Mouse (Mus musculus): ENCODE results near the gene Mss51. TPM values are rescaled to one million over a fixed set of nuclear protein-coding genes. Genes with fewer than 3 reads are reported as not detected.

Gene Mss51
- polyA plus RNA-seq, 1 experiment from 2014 or later, result 0.38 TPM

DNA sequence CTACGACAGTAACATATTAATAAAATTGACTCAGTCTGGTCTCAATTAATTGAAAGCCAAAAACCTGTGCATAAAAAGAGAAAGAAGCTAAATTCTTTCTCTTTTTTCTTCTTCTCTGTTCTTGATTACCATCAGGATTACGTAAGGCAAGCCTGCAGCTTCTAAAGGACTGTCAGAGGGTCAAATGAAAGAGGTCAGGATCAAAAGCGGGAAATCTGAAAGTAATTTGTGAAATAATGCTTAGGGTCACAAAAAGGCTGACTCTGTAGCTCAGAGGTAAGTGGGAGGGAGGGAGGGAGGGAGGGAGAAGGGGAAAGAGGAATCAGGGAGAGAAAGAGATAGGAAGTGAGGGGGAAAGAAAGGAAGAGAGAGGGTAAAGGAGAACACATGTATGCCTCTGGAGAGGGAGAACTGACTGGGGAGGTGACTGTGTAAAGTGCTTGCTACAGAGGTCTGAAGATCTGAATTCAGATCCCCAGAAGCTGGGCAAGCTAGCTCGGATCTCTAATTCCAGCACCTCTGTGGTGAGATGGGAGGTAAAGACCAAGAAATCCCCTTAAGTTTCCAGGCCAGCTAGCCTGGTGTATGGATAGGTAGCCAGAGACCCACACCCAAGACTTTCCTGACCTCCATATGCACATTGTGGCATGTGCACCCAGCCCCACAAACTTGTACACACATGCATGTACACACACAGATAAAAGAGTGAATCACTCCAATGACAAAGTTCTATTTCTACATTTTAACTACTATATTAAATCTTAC, 19.3 kb downstream of the Mss51 start:
- H3K9ac ChIP-seq (ENCODE audit: low read length), result no peak overlapping the region
- H3K4me1 ChIP-seq (replicated peaks; ENCODE audit: control insufficient read depth, insufficient read depth), result 0 out of 2 replicates have a peak, but pooled peaks cover 2% of the 10 kb centered on the region
- H3K36me3 ChIP-seq (ENCODE audit: control insufficient read depth, insufficient read depth, low read length), result no peaks in the 10 kb centered on the region; the same call in 1 of the 2 replicates
- ATAC-seq (ENCODE audit: low FRiP score, low TSS enrichment) (no peak), DNase-seq (ENCODE audit: low spot score) (no peak)
- no peak overlapping the region; the same call in 1 of the 2 replicates for H3K27ac ChIP-seq (replicated peaks)
- no peak for TF ChIP-seq EP300 (optimal IDR thresholded peaks at IDR 0.05)
- no peak for TF ChIP-seq CTCF (IDR thresholded peaks at IDR 0.05; ENCODE audit: low read depth)
- WGBS, result 56% methylated on average over 4 of the region's 4 CpGs
- peak overlapping the region; percentile 35 for H3K4me2 ChIP-seq (replicated peaks; ENCODE audit: low read depth)
- H3K9me3 ChIP-seq (ENCODE audit: control insufficient read depth, low read length), result no peaks in the 10 kb centered on the region
- H3K4me3 ChIP-seq (ENCODE audit: low read depth, low read length), result no peak overlapping the region
- H3K27me3 ChIP-seq (ENCODE audit: control insufficient read depth, insufficient read depth, low read length), result no peaks in the 10 kb centered on the region

DNA sequence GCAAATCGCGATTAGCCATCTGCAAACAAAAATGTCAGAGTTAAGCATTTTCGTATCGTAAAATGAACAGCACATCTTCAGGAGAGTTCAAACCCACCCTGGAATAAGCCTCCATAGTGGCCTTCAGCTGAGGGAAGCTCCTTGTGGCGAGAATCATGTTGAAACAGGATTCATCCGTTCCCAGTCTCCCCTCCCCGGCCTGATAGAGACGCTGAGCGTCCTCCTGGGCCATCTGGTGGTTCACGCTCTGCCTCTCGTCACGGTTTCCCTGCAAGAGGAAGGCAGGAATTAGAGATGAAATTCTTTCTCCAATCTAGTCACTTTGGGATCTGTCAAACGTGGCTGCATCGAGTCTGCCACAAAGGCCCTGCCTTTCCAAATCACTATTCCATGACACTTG, 36.5 kb downstream of the Mss51 start:
- H3K36me3 ChIP-seq (ENCODE audit: control insufficient read depth, insufficient read depth, low read length), result peaks cover 39% of the 10 kb centered on the region
- no peak for ATAC-seq (ENCODE audit: low FRiP score, low TSS enrichment)

DNA sequence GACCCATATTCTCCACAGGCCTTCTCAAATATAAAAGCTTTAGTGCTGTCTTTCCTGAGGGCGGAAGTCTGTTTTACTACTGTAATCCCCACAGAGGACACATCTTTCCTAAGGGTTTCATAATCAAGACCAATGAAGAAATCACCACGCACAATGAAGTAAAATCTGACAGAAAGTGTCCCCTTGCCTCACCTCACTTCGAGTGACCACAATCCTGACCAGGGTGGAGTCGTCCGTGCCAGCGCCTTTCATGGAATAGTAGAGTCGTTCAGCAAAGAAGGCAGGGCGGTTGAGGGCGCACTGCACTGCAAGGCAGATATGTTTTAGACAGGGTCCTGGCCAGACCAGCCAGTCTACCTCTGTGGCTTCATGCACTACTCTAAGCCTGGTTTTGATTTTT, 38.3 kb downstream of the Mss51 start:
- peaks cover 35% of the 10 kb centered on the region for H3K36me3 ChIP-seq (ENCODE audit: control insufficient read depth, insufficient read depth, low read length)
- no peaks in the 10 kb centered on the region for H3K4me1 ChIP-seq (replicated peaks; ENCODE audit: control insufficient read depth, insufficient read depth)
- no peak for DNase-seq (ENCODE audit: low spot score)
- no peak overlapping the region for H3K4me2 ChIP-seq (replicated peaks; ENCODE audit: low read depth)
- no peak for ATAC-seq (ENCODE audit: low FRiP score, low TSS enrichment)
- H3K27ac ChIP-seq (replicated peaks), result no peak overlapping the region
- no peak overlapping the region for H3K9ac ChIP-seq (ENCODE audit: low read length)
- no peaks in the 10 kb centered on the region for H3K27me3 ChIP-seq (ENCODE audit: control insufficient read depth, insufficient read depth, low read length)
- TF ChIP-seq CTCF (IDR thresholded peaks at IDR 0.05; ENCODE audit: low read depth) (no peak), EP300 (optimal IDR thresholded peaks at IDR 0.05) (no peak)
- 90% methylated on average over 9 of the region's 9 CpGs for WGBS
- no peaks in the 10 kb centered on the region for H3K9me3 ChIP-seq (ENCODE audit: control insufficient read depth, low read length)
- H3K4me3 ChIP-seq (ENCODE audit: low read depth, low read length), result no peak overlapping the region

More for the DNA sequence above, 36.5 kb downstream of the Mss51 start:
- TF ChIP-seq EP300 (optimal IDR thresholded peaks at IDR 0.05), result no peak
- TF ChIP-seq CTCF (IDR thresholded peaks at IDR 0.05; ENCODE audit: low read depth), result no peak
- no peaks in the 10 kb centered on the region for H3K4me1 ChIP-seq (replicated peaks; ENCODE audit: control insufficient read depth, insufficient read depth)
- no peak overlapping the region for H3K27ac ChIP-seq (replicated peaks)
- no peak overlapping the region for H3K4me3 ChIP-seq (ENCODE audit: low read depth, low read length)
- H3K9me3 ChIP-seq (ENCODE audit: control insufficient read depth, low read length), result no peaks in the 10 kb centered on the region
- H3K4me2 ChIP-seq (replicated peaks; ENCODE audit: low read depth), result no peak overlapping the region
- no peak overlapping the region for H3K9ac ChIP-seq (ENCODE audit: low read length)
- WGBS, result 71% methylated on average over 14 of the region's 14 CpGs
- no peak for DNase-seq (ENCODE audit: low spot score)
- H3K27me3 ChIP-seq (ENCODE audit: control insufficient read depth, insufficient read depth, low read length), result no peaks in the 10 kb centered on the region

DNA sequence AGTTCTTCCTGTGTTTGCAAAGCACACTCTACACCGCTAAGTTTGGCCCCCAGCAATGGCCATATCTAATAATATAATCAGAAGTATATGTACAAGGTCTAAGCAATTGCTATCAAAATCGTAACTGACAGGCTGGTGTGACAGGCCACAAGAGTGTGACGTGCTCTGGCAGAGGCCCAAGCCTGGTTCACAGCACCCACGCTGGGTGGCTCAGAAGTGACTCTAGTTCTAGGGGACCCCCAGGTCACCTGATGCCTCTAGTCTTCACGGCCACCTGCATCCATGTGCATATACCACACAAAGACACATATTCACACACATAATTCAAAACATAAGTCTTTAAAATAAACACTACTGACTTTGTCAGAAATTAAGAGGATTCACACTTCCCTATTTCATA, 43.8 kb downstream of the Mss51 start:
- Histone ChIP-seq H3K4me3 (ENCODE audit: low read depth, low read length) (no peak overlapping the region), H3K36me3 (ENCODE audit: control insufficient read depth, insufficient read depth, low read length) (peaks cover 8% of the 10 kb centered on the region), H3K27ac (replicated peaks) (no peak overlapping the region), H3K9ac (ENCODE audit: low read length) (no peak overlapping the region), H3K4me2 (replicated peaks; ENCODE audit: low read depth) (no peak overlapping the region), H3K9me3 (ENCODE audit: control insufficient read depth, low read length) (no peaks in the 10 kb centered on the region), H3K4me1 (replicated peaks; ENCODE audit: control insufficient read depth, insufficient read depth) (no peaks in the 10 kb centered on the region), H3K27me3 (ENCODE audit: control insufficient read depth, insufficient read depth, low read length) (no peaks in the 10 kb centered on the region)
- WGBS, result 85% methylated on average over 5 of the region's 5 CpGs
- DNase-seq (ENCODE audit: low spot score) (no peak), ATAC-seq (ENCODE audit: low FRiP score, low TSS enrichment) (peak; percentile 22; the same call in 1 of the 2 replicates)
- no peak for TF ChIP-seq CTCF (IDR thresholded peaks at IDR 0.05; ENCODE audit: low read depth)
- no peak for TF ChIP-seq EP300 (optimal IDR thresholded peaks at IDR 0.05)

DNA sequence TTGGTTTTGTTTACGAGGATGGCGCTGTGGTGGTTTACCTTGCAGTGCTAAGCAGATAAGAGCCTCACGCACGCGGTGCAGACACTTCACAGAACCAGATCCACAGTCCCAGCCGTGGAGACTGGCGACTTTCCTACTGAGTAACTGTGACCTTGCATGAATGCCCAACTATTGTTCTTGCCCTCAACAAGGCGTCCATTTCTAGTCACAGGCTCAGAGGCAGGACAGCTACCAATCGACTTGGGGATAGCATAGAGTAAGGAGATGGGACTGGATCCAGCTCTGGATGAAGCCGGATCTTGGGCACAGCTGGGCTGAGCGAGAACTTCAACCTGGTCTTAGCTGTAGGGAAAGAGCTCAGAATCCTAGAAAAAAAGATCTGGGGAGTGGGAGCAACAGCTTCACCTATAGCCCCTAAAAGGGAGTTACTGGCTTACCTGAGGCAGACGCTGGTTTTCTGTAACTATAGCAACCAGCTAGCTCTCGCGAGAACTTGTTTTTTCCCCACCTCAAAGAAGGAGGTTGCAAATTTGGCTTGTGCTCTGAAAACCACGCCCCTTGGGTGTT, 44.9 kb downstream of the Mss51 start, which contains the start of gene Cfap70:
Gene Cfap70, minus strand, starts transcription at position 462 of the 567 bp plus-strand sequence.
- H3K4me3 ChIP-seq (ENCODE audit: low read depth, low read length), result peak within 1 kb of the TSS; percentile 41
- peak within 1 kb of the TSS; percentile 65 for H3K4me2 ChIP-seq (replicated peaks; ENCODE audit: low read depth)
- no peaks in the 10 kb centered on the region for H3K27me3 ChIP-seq (ENCODE audit: control insufficient read depth, insufficient read depth, low read length)
- DNase-seq (ENCODE audit: low spot score), result peak; percentile 69
- no peak within 1 kb of the TSS for H3K27ac ChIP-seq (replicated peaks)
- TF ChIP-seq CTCF (IDR thresholded peaks at IDR 0.05; ENCODE audit: low read depth) (no peak), EP300 (optimal IDR thresholded peaks at IDR 0.05) (no peak)
- no peaks in the 10 kb centered on the region for H3K4me1 ChIP-seq (replicated peaks; ENCODE audit: control insufficient read depth, insufficient read depth)
- peak; percentile 53 for ATAC-seq (ENCODE audit: low FRiP score, low TSS enrichment)
- H3K9me3 ChIP-seq (ENCODE audit: control insufficient read depth, low read length), result no peaks in the 10 kb centered on the region
- H3K9ac ChIP-seq (ENCODE audit: low read length), result peak within 1 kb of the TSS; percentile 53
- peaks cover 6% of the 10 kb centered on the region for H3K36me3 ChIP-seq (ENCODE audit: control insufficient read depth, insufficient read depth, low read length)
- WGBS, result 2% methylated on average over 15 of the region's 15 CpGs

DNA sequence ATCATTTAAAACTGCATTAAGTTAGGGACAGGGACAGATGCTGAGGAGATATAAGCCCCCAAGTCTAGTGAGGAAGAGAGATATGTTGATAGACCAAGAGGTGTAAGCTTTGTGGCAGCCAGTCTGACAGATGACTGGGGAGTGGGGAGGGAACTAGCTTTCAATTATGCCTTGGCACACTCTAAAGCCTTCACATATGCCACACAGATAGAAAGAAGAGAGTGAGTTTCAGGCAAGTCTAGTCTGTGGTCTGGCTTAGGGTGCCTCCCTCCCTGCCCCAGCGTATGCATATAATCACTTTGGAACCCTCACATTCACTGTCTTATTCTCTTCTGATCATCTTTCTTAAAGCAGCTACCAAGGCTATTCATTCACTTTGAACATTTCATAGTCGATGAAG, 45.4 kb downstream of the Mss51 start:
- Histone ChIP-seq H3K27ac (replicated peaks) (no peak overlapping the region), H3K4me3 (ENCODE audit: low read depth, low read length) (peak overlapping the region; percentile 41; the same call in 1 of the 2 replicates), H3K4me1 (replicated peaks; ENCODE audit: control insufficient read depth, insufficient read depth) (no peaks in the 10 kb centered on the region), H3K27me3 (ENCODE audit: control insufficient read depth, insufficient read depth, low read length) (no peaks in the 10 kb centered on the region), H3K9me3 (ENCODE audit: control insufficient read depth, low read length) (no peaks in the 10 kb centered on the region), H3K9ac (ENCODE audit: low read length) (peak overlapping the region; percentile 53), H3K36me3 (ENCODE audit: control insufficient read depth, insufficient read depth, low read length) (peaks cover 3% of the 10 kb centered on the region), H3K4me2 (replicated peaks; ENCODE audit: low read depth) (peak overlapping the region; percentile 65)
- no peak for TF ChIP-seq CTCF (IDR thresholded peaks at IDR 0.05; ENCODE audit: low read depth)
- TF ChIP-seq EP300 (optimal IDR thresholded peaks at IDR 0.05), result no peak
- ATAC-seq (ENCODE audit: low FRiP score, low TSS enrichment) (no peak), DNase-seq (ENCODE audit: low spot score) (no peak)
- 11% methylated on average over 2 of the region's 2 CpGs for WGBS
